In genomic region chr7:46122964-46123363, GRCm38 (mm10) we compare ENCODE assay signal across 17 mouse cellular contexts. TPM values are rescaled to one million over a fixed set of nuclear protein-coding genes. Genes with fewer than 3 reads are reported as not detected.
DNase-seq lines count a peak whose midpoint lies in the region; ATAC-seq and TF ChIP-seq lines count a peak whose summit lies in the region.
"Had no signal": no experiment of that assay in that cellular context is flagged by ENCODE, and none has a peak within 500 bp of the region (broad histone marks: within the 10 kb centered on the region; RNA-seq: fewer than 3 reads in every experiment).

No protein-coding gene starts in this region.

- no peaks in the 10 kb centered on the region for H3K36me3 ChIP-seq in liver, embryonic 15.5 days (replicated peaks)
- no peaks in the 10 kb centered on the region for H3K36me3 ChIP-seq in liver, postnatal 0 days (replicated peaks; ENCODE audit: insufficient read depth, low read length)
- no peaks in the 10 kb centered on the region for H3K36me3 ChIP-seq in forebrain, embryonic 11.5 days (ENCODE audit: control insufficient read depth, insufficient read depth, low read length)
- H3K36me3 ChIP-seq: limb, embryonic 12.5 days had no signal

- peaks cover 7% of the 10 kb centered on the region; the same call in 1 of the 2 replicates for H3K4me1 ChIP-seq in liver, embryonic 15.5 days (replicated peaks)
- no peaks in the 10 kb centered on the region for H3K4me1 ChIP-seq in liver, postnatal 0 days (ENCODE audit: insufficient read depth)
- no peaks in the 10 kb centered on the region for H3K4me1 ChIP-seq in forebrain, embryonic 11.5 days (replicated peaks; ENCODE audit: control insufficient read depth, insufficient read depth, low read length)
- H3K4me1 ChIP-seq: megakaryocyte, embryonic 14.5 days had no signal

- H3K9me3 ChIP-seq in liver, embryonic 15.5 days (replicated peaks) = no peaks in the 10 kb centered on the region
- no peaks in the 10 kb centered on the region for H3K9me3 ChIP-seq in liver, postnatal 0 days (ENCODE audit: low read length)
- no peaks in the 10 kb centered on the region for H3K9me3 ChIP-seq in forebrain, embryonic 11.5 days (ENCODE audit: control insufficient read depth, low read length)

- 32% methylated on average over 4 of the region's 4 CpGs for WGBS in liver, embryonic 15.5 days (ENCODE audit: insufficient replicate concordance)
- WGBS in liver, postnatal 0 days (ENCODE audit: insufficient replicate concordance) = 31% methylated on average over 4 of the region's 4 CpGs
- WGBS in large intestine, adult 2 months = 14% methylated on average over 4 of the region's 4 CpGs
- WGBS in forebrain, embryonic 11.5 days = 65% methylated on average over 4 of the region's 4 CpGs

- 0 out of 2 replicates have a peak, but pooled peaks have one; percentile 49 for ATAC-seq in liver, embryonic 15.5 days (ENCODE audit: insufficient read depth)
- ATAC-seq in liver, postnatal 0 days = no peak; the same call in 1 of the 2 replicates
- ATAC-seq in forebrain, embryonic 11.5 days (replicated peaks; ENCODE audit: low FRiP score) = no peak
- no peak for ATAC-seq in activated CD4-positive, CD25-positive, alpha-beta regulatory T cell, adult 4 months

- no peak overlapping the region for H3K9ac ChIP-seq in liver, embryonic 15.5 days
- no peak overlapping the region for H3K9ac ChIP-seq in liver, postnatal 0 days (replicated peaks)
- H3K9ac ChIP-seq in forebrain, embryonic 11.5 days (ENCODE audit: low read length) = no peak overlapping the region
- H3K9ac ChIP-seq: limb, embryonic 12.5 days had no signal

- DNase-seq in liver, postnatal 0 days = no peak
- peak; percentile 3 for DNase-seq in 3T3-L1 (ENCODE audit: low read depth, low spot score)
- peak; percentile 58 for DNase-seq in embryo, embryonic 10 days (ENCODE audit: low spot score)
- peak; percentile 40 for DNase-seq in large intestine, adult 2 months (ENCODE audit: low read depth, low spot score)
- no peak for DNase-seq in forebrain, embryonic 11.5 days (ENCODE audit: low spot score)
- DNase-seq in kidney, postnatal 25 days = no peak
- DNase-seq: cerebellum, adult 2 months; gastrocnemius, postnatal 36 days; kidney, postnatal 36 days; layer of hippocampus, postnatal 36 days; right cerebral cortex, postnatal 25 days; thymus, postnatal 25 days had no signal

- no peak for TF ChIP-seq CTCF in liver, postnatal 0 days (IDR thresholded peaks at IDR 0.05; ENCODE audit: low read depth)

- H3K4me3 ChIP-seq in liver, embryonic 15.5 days (replicated peaks) = no peak overlapping the region
- no peak overlapping the region for H3K4me3 ChIP-seq in liver, postnatal 0 days (ENCODE audit: low read depth, low read length)
- no peak overlapping the region for H3K4me3 ChIP-seq in forebrain, embryonic 11.5 days (ENCODE audit: low read depth, low read length)
- H3K4me3 ChIP-seq: limb, embryonic 12.5 days; megakaryocyte, embryonic 14.5 days; myocyte had no signal

- H3K27me3 ChIP-seq in liver, embryonic 15.5 days = no peaks in the 10 kb centered on the region
- H3K27me3 ChIP-seq in liver, postnatal 0 days (ENCODE audit: insufficient read depth, low read length) = no peaks in the 10 kb centered on the region
- H3K27me3 ChIP-seq in forebrain, embryonic 11.5 days (ENCODE audit: control insufficient read depth, insufficient read depth, low read length) = no peaks in the 10 kb centered on the region
- H3K27me3 ChIP-seq: limb, embryonic 12.5 days had no signal

- no peak overlapping the region for H3K4me2 ChIP-seq in liver, embryonic 15.5 days
- no peak overlapping the region for H3K4me2 ChIP-seq in liver, postnatal 0 days (ENCODE audit: low read depth, low read length)
- H3K4me2 ChIP-seq in forebrain, embryonic 11.5 days (ENCODE audit: low read depth, low read length, severe bottlenecking) = no peak overlapping the region
- H3K4me2 ChIP-seq: limb, embryonic 12.5 days had no signal

- no peak overlapping the region for H3K27ac ChIP-seq in liver, embryonic 15.5 days (replicated peaks)
- no peak overlapping the region for H3K27ac ChIP-seq in liver, postnatal 0 days (ENCODE audit: low read depth)
- no peak overlapping the region for H3K27ac ChIP-seq in forebrain, embryonic 11.5 days (ENCODE audit: low read depth, low read length)
- H3K27ac ChIP-seq: limb, embryonic 12.5 days had no signal

- no peak for TF ChIP-seq EP300 in liver, postnatal 0 days (IDR thresholded peaks at IDR 0.05; ENCODE audit: low read depth)

RNA-seq across cellular contexts. Expression of gene Kcnj11, which starts 22.4 kb away (rescaled TPM):
- polyA plus RNA-seq in liver, embryonic 15.5 days (2015; fragmentation: Nextera tagmentation; extraction: Ambion mirVana) = 0.08 TPM in 2 replicates
- polyA plus RNA-seq in liver, postnatal 0 days (2015; fragmentation: Nextera tagmentation; extraction: Ambion mirVana) = not detected in 2 replicates
- 1.1 and 1.2 TPM in 2 replicates for polyA plus RNA-seq in large intestine, adult 2 months (2012; rRNA removed)
- 0.20 and 0.48 TPM in 2 replicates for polyA plus RNA-seq in forebrain, embryonic 11.5 days (2014; fragmentation: Nextera tagmentation; extraction: Ambion mirVana)
- polyA plus RNA-seq in activated CD4-positive, CD25-positive, alpha-beta regulatory T cell, adult 4 months (2017; shearing (Covaris generic)) = not detected

RNA-seq across cellular contexts. Expression of gene Abcc8, which starts 56.9 kb away (rescaled TPM):
- polyA plus RNA-seq in liver, embryonic 15.5 days (2015; fragmentation: Nextera tagmentation; extraction: Ambion mirVana) = 0.13 and 0.31 TPM in 2 replicates
- 0.09 and 0.11 TPM in 2 replicates for polyA plus RNA-seq in liver, postnatal 0 days (2015; fragmentation: Nextera tagmentation; extraction: Ambion mirVana)
- 1.2 and 1.6 TPM in 2 replicates for polyA plus RNA-seq in large intestine, adult 2 months (2012; rRNA removed)
- polyA plus RNA-seq in forebrain, embryonic 11.5 days (2014; fragmentation: Nextera tagmentation; extraction: Ambion mirVana) = 0.55 and 0.79 TPM in 2 replicates
- polyA plus RNA-seq in activated CD4-positive, CD25-positive, alpha-beta regulatory T cell, adult 4 months (2017; shearing (Covaris generic)) = not detected

Comparison
In these comparisons a context has a peak if more than half of its experiments do, and no peak if none do; other contexts are left out.
1. DNase-seq: peak in 3T3-L1 (single experiment), embryo, embryonic 10 days (single experiment) and large intestine, adult 2 months (single experiment); none in liver, postnatal 0 days (single experiment), forebrain, embryonic 11.5 days (single experiment) and kidney, postnatal 25 days (0 of 2).